Mouse (Mus musculus) C2C12 (cell line): ENCODE measurements at regions not wholly inside any gene's neighbourhood (a gene's known extent, or its start where the extent isn't known, plus 50 kb on each side); places are given as distances from the start of the nearest gene placed in this dataset.

Experiments
- H3K27me3 ChIP-seq: one replicate; pipeline ENCODE4 v1.6.1; 2011; ENCODE audit not compliant: control insufficient read depth, insufficient read depth, insufficient read length
- H3K36me3 ChIP-seq: one replicate; pipeline ENCODE4 v1.6.1; 2011; ENCODE audit not compliant: control insufficient read depth, insufficient read depth
- H3K4me3 ChIP-seq: one replicate; pipeline ENCODE4 v1.5.1; 2011; ENCODE audit warnings: mild to moderate bottlenecking, control low read depth; ENCODE audit not compliant: poor library complexity, insufficient read depth, severe bottlenecking
- H3K79me2 ChIP-seq: one replicate; pipeline ENCODE4 v1.6.1; 2011; ENCODE audit not compliant: control insufficient read depth, insufficient read depth
- H3K79me3 ChIP-seq: one replicate; pipeline ENCODE4 v1.6.1; 2011; ENCODE audit warnings: low read depth, control low read depth
- H3ac ChIP-seq: one replicate; pipeline ENCODE3; 2011; ENCODE audit warnings: low read depth; ENCODE audit not compliant: control insufficient read depth, insufficient read length
- CEBPB ChIP-seq: IDR thresholded peaks from one replicate; pipeline ENCODE4 v1.6.1; 2011; ENCODE audit warnings: low read depth, mild to moderate bottlenecking, control low read depth, moderate library complexity
- CTCF ChIP-seq: IDR thresholded peaks from one replicate; pipeline ENCODE4 v1.5.1; 2011; ENCODE audit not compliant: control insufficient read depth, insufficient read depth, insufficient read length
- FOSL1 ChIP-seq: IDR thresholded peaks from one replicate; pipeline ENCODE4 v1.8.0; 2011; ENCODE audit warnings: mild to moderate bottlenecking, low read length; ENCODE audit not compliant: poor library complexity, insufficient read depth, severe bottlenecking
- MAX ChIP-seq: IDR thresholded peaks from one replicate; pipeline ENCODE4 v1.6.1; 2011; ENCODE audit warnings: mild to moderate bottlenecking, control low read depth
- MYOD1 ChIP-seq: IDR thresholded peaks from one replicate; pipeline ENCODE4 v1.6.1; 2011; ENCODE audit warnings: low read depth; ENCODE audit not compliant: control insufficient read depth, insufficient read length
- MYOG ChIP-seq: IDR thresholded peaks from one replicate; pipeline ENCODE4 v1.6.1; 2011; ENCODE audit not compliant: control insufficient read depth, insufficient read length; ENCODE audit errors: extremely low read depth
- USF1 ChIP-seq: IDR thresholded peaks from one replicate; pipeline ENCODE4 v1.6.1; 2011; ENCODE audit warnings: low read depth, mild to moderate bottlenecking, control low read depth, moderate library complexity

DNA sequence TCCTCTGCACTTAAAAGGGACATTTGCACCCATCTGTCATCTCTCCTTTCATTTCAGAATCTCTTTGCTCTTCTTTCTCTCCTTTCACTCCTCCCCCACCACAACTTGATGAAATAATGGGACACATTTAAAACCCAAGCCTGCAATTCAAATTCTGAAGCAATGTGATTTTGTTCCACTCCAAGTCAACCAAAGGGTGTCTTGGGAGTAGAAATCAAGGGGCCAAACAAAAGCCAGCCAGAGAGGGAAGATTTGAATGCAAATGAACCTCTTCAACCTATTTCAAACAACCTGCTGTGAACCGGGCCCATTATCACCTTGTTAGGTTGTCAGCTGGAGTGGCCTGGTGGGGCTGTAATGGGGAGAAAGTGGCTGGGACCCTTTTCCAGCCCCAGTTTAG is 362.0 kb upstream of the Camk1g start:
- Histone ChIP-seq H3K36me3 (no peaks in the 10 kb centered on the region), H3ac (no peak overlapping the region), H3K79me3 (no peaks in the 10 kb centered on the region), H3K79me2 (no peaks in the 10 kb centered on the region), H3K27me3 (no peaks in the 10 kb centered on the region), H3K4me3 (no peak overlapping the region)
- TF ChIP-seq MAX, result no peak
- TF ChIP-seq CEBPB, result no peak
- no peak for TF ChIP-seq MYOG
- TF ChIP-seq CTCF, result no peak
- no peak for TF ChIP-seq USF1
- no peak for TF ChIP-seq FOSL1
- no peak for TF ChIP-seq MYOD1

DNA sequence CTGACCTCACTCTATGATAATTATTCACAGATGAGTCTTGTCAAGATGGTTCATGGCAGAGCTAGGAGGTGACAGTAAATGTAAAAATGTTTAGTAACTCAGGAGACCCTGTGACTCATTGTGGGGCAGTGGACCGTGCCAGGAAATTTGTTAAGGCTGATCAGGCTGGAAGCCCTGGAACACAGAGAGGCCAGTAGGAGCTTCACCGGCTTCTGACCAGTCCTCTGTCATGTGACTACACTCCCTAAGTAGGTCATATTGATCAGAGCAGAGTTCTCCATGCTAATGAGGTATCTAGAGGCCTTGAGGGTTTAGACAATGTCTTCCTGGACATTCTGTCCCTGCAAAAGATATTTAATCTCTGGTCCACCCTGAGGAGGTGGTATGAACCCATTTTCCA is 351.8 kb upstream of the Camk1g start:
- no peaks in the 10 kb centered on the region for H3K27me3 ChIP-seq
- no peaks in the 10 kb centered on the region for H3K79me2 ChIP-seq
- H3K4me3 ChIP-seq, result no peak overlapping the region
- H3ac ChIP-seq, result no peak overlapping the region
- H3K36me3 ChIP-seq, result no peaks in the 10 kb centered on the region
- no peak for TF ChIP-seq MYOD1
- no peak for TF ChIP-seq USF1
- TF ChIP-seq CTCF, result no peak
- no peak for TF ChIP-seq MAX
- TF ChIP-seq CEBPB, result no peak
- TF ChIP-seq FOSL1, result no peak
- no peak for TF ChIP-seq MYOG
- H3K79me3 ChIP-seq, result no peaks in the 10 kb centered on the region

DNA sequence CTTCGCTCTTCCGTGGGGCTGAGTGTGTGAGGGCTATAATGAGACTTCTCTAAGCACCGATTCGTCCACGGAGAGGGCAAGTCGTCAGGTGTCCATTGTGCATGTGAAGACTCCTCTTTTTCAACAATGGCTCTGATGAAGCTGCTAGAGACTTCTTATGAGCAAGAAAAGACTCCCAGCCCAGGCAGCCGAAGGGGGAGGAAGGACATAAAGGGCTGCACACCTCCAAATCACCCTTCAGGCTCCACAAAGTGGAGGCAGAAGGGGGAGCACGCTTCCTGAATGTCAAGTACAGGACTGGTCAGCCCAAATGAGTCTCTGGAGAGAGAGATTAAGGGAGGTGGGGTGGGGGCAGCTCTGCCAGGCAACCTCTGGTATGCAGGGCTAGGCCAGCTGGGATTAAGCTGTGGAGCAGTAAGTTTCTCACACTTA is 350.3 kb upstream of the Camk1g start:
- H3K79me3 ChIP-seq, result no peaks in the 10 kb centered on the region
- TF ChIP-seq MYOG (no peak), MYOD1 (no peak), MAX (no peak), CTCF (no peak)
- H3K36me3 ChIP-seq, result no peaks in the 10 kb centered on the region
- no peak overlapping the region for H3ac ChIP-seq
- H3K4me3 ChIP-seq, result no peak overlapping the region
- H3K27me3 ChIP-seq, result no peaks in the 10 kb centered on the region
- no peaks in the 10 kb centered on the region for H3K79me2 ChIP-seq

DNA sequence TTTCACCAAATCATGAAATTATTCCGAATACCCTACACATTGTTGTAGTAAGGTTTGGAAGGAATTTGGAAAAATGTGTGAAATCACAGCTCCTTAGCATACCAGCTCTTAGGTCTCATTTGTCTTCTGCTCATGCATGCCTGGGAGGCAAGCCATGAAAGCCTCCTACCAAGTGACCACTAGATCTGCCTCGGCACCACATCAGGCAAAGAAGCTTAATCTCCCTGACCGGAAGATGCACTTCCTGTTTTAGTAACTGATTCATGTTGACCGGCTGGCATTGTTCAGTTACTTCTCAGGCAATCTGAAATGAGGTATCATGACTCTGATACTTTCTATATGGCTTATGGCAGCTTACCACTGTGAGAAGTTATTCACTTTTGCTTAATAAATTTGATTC is 345.2 kb upstream of the Camk1g start:
- H3K79me2 ChIP-seq, result no peaks in the 10 kb centered on the region
- no peak overlapping the region for H3ac ChIP-seq
- no peaks in the 10 kb centered on the region for H3K79me3 ChIP-seq
- TF ChIP-seq MAX (no peak), MYOD1 (no peak), FOSL1 (no peak), USF1 (no peak), MYOG (no peak), CTCF (no peak), CEBPB (no peak)
- no peak overlapping the region for H3K4me3 ChIP-seq
- H3K27me3 ChIP-seq, result no peaks in the 10 kb centered on the region
- no peaks in the 10 kb centered on the region for H3K36me3 ChIP-seq

DNA sequence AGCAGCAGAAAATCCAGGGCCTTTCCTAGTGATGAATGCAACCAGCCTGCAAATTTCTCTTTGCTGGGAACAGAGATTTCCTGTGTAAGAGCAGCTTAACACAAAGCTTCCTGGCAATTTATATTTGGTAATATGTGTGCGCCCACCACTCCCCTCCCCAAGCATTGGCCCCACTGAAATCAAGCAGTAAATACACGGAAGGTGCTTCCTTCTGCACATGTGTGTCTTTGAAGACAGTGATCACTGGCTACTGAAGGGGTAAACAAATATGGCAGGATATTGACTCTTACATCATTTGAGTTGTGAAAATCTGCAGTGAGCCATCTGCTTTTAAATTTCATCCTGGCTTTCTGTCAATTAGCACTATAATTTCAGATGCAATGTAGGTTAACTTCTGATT is 344.5 kb upstream of the Camk1g start:
- Histone ChIP-seq H3K36me3 (no peaks in the 10 kb centered on the region), H3K27me3 (no peaks in the 10 kb centered on the region), H3K4me3 (no peak overlapping the region), H3K79me2 (no peaks in the 10 kb centered on the region), H3ac (no peak overlapping the region), H3K79me3 (no peaks in the 10 kb centered on the region)
- TF ChIP-seq USF1 (no peak), MAX (no peak), CEBPB (no peak)

DNA sequence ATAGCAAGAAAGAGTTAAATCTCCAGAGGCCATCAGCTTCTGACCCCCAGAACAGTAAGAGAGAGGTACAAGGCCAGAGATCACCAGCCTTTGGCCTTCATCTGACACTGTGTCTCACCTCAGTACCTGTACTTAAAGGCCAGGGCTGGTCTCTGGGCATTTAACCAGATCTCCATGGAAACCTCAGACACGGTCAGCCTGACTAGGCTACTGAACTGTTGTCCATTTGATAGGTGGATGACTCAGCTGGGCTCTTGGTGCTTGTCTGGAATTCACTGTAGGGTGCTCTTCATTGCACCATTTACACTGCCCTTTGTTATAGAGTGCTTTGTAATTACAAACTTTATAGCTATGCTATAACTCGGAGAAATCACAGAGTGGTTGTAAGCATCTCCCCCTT is 335.1 kb upstream of the Camk1g start:
- TF ChIP-seq USF1 (no peak), MYOG (no peak), CEBPB (no peak), CTCF (no peak), FOSL1 (no peak), MYOD1 (no peak), MAX (no peak)
- H3K79me3 ChIP-seq, result no peaks in the 10 kb centered on the region
- no peak overlapping the region for H3K4me3 ChIP-seq

More for the DNA sequence above, 335.1 kb upstream of the Camk1g start:
- Histone ChIP-seq H3K79me2 (no peaks in the 10 kb centered on the region), H3ac (no peak overlapping the region), H3K36me3 (no peaks in the 10 kb centered on the region), H3K27me3 (no peaks in the 10 kb centered on the region)
